Mouse (Mus musculus) Patski (cell line): ENCODE results near the gene Dnaja4. TPM values are rescaled to one million over a fixed set of nuclear protein-coding genes. Genes with fewer than 3 reads are reported as not detected.
A peak's percentile ranks its signal among the peaks of the same experiment; 100 is the strongest.

Experiments
- ATAC-seq: fragments of 100-300 bp; one replicate; pipeline ENCODE4 v1.8.0; 2021
- CTCF ChIA-PET: fragments of 350-600 bp; sonication (Branson Sonifier 250); formaldehyde crosslinking; loops from one replicate; lab custom pipeline; 2022; ENCODE audit warnings: inconsistent platforms; lab: Charles Lee
- POLR2A ChIA-PET: fragments of 350-600 bp; sonication (Branson Sonifier 250); formaldehyde crosslinking; loops from one replicate; lab custom pipeline; 2022; ENCODE audit warnings: antibody characterized with exemption, inconsistent platforms; lab: Charles Lee
- DNase-seq: peaks from one replicate; pipeline ENCODE4 v3.0.0-alpha.2; 2011; ENCODE audit warnings: low read depth, low spot score
- H3K27me3 ChIP-seq: fragments of 371-371 bp; one replicate; pipeline ENCODE4 v1.5.1; 2021
- CTCF ChIP-seq: fragments of 100-300 bp; IDR thresholded peaks from one replicate; pipeline ENCODE4 v1.5.1; 2021
- in situ Hi-C: fragments of 300-500 bp; cut with MboI; formaldehyde crosslinking; loops from 3 replicates; pipeline ENCODE4 v1.11.1; 2018; ENCODE audit warnings: low pct_unique_long_range_greater_than_20kb, mixed read lengths
- polyA plus RNA-seq: library from polyadenylated mRNA; unstranded; gene quantifications from one replicate; pipeline ENCODE4 v1.2.3, GENCODE M21; 2021

Dnaja4 gene
- polyA plus RNA-seq, 1 experiment from 2014 or later, result 19.6 TPM

- DNase-seq, result no peak
- TF ChIP-seq CTCF, result no peak
- ChIA-PET CTCF (no interaction called here), POLR2A (no interaction called here)
- ATAC-seq, result no peak
- in situ Hi-C loops, result loop anchor here (10.0 kb wide), 1 partner anchor 54 kb away; no protein-coding TSS in a partner anchor
- no peaks in the 10 kb centered on the region for H3K27me3 ChIP-seq
Measured at GRCm38 (mm10) chr9:54750215-54750981, 51.7 kb downstream of the Dnaja4 start.

GRCm38 (mm10) chr9:54751684-54752083 is 53.0 kb downstream of the Dnaja4 start:
- ATAC-seq (no peak), DNase-seq (no peak)
- CTCF ChIA-PET, result interaction anchor here (1.3 kb wide), 1 partner anchor 70 kb away, joined by 4 read pairs; no protein-coding TSS in a partner anchor
- POLR2A ChIA-PET, result interaction anchor here (1.0 kb wide), 1 partner anchor 10 kb away, joined by 3 read pairs; no protein-coding TSS in a partner anchor
- H3K27me3 ChIP-seq, result no peaks in the 10 kb centered on the region
- TF ChIP-seq CTCF, result no peak
- in situ Hi-C loops, result loop anchor here (10.0 kb wide), 1 partner anchor 53 kb away; no protein-coding TSS in a partner anchor

GRCm38 (mm10) chr9:54752201-54752943 is 53.7 kb downstream of the Dnaja4 start:
- in situ Hi-C loops, result loop anchor here (10.0 kb wide), 1 partner anchor 52 kb away; no protein-coding TSS in a partner anchor
- ATAC-seq (peak; percentile 21), DNase-seq (no peak)
- ChIA-PET CTCF (interaction anchor here (1.3 kb wide), 1 partner anchor 69 kb away, joined by 4 read pairs; no protein-coding TSS in a partner anchor), POLR2A (interaction anchor here (1.0 kb wide), 1 partner anchor 11 kb away, joined by 3 read pairs; no protein-coding TSS in a partner anchor)
- no peaks in the 10 kb centered on the region for H3K27me3 ChIP-seq
- no peak for TF ChIP-seq CTCF

GRCm38 (mm10) chr9:54752944-54753295 is 54.2 kb downstream of the Dnaja4 start:
- ATAC-seq (no peak), DNase-seq (no peak)
- TF ChIP-seq CTCF, result no peak
- in situ Hi-C loops, result loop anchor here (10.0 kb wide), 1 partner anchor 52 kb away; no protein-coding TSS in a partner anchor
- H3K27me3 ChIP-seq, result no peaks in the 10 kb centered on the region
- ChIA-PET POLR2A (interaction anchor here (1.0 kb wide), 1 partner anchor 11 kb away, joined by 3 read pairs; no protein-coding TSS in a partner anchor), CTCF (interaction anchor here (1.3 kb wide), 1 partner anchor 69 kb away, joined by 4 read pairs; no protein-coding TSS in a partner anchor)

- H3K27me3 ChIP-seq, result peaks cover 12% of the 10 kb centered on the region
- DNase-seq (no peak), ATAC-seq (no peak)
- ChIA-PET CTCF (no interaction called here), POLR2A (no interaction called here)
- TF ChIP-seq CTCF, result no peak
- in situ Hi-C loops, result loop anchor here (10.0 kb wide), 1 partner anchor 45 kb away; no protein-coding TSS in a partner anchor
Measured at GRCm38 (mm10) chr9:54759592-54759991, 60.9 kb downstream of the Dnaja4 start.

GRCm38 (mm10) chr9:54764091-54764490 is 65.4 kb downstream of the Dnaja4 start:
- DNase-seq (no peak), ATAC-seq (no peak)
- ChIA-PET CTCF (no interaction called here), POLR2A (no interaction called here)
- peaks cover 33% of the 10 kb centered on the region for H3K27me3 ChIP-seq
- TF ChIP-seq CTCF, result no peak
- in situ Hi-C loops, result no loop called here

- no peak for ATAC-seq
- in situ Hi-C loops, result no loop called here
- CTCF ChIA-PET, result no interaction called here
Measured at GRCm38 (mm10) chr9:54764561-54765217, 66.0 kb downstream of the Dnaja4 start, which contains the start of gene Crabp1. Gene Crabp1, plus strand, starts transcription at chr9:54764748.

GRCm38 (mm10) chr9:54765336-54766085 is 66.8 kb downstream of the Dnaja4 start:
- ATAC-seq (no peak), DNase-seq (no peak)
- peaks cover 36% of the 10 kb centered on the region for H3K27me3 ChIP-seq

More at GRCm38 (mm10) chr9:54764561-54765217, 66.0 kb downstream of the Dnaja4 start, which contains the start of gene Crabp1:
- DNase-seq, result no peak
- no peak for TF ChIP-seq CTCF
- POLR2A ChIA-PET, result no interaction called here
- H3K27me3 ChIP-seq, result peaks cover 33% of the 10 kb centered on the region

More at GRCm38 (mm10) chr9:54765336-54766085, 66.8 kb downstream of the Dnaja4 start:
- CTCF ChIA-PET, result no interaction called here
- no peak for TF ChIP-seq CTCF
- in situ Hi-C loops, result no loop called here
- POLR2A ChIA-PET, result no interaction called here

Other genes starting within 250 kb of the Dnaja4 start
- 11.3 TPM for gene Dmxl2, start 197.2 kb upstream of the Dnaja4 start, polyA plus RNA-seq
- 0.04 TPM for gene Sh2d7, start 159.9 kb upstream of the Dnaja4 start, polyA plus RNA-seq
- gene Cib2, start 138.7 kb upstream of the Dnaja4 start, polyA plus RNA-seq, result 74.4 TPM
- 319 TPM for gene Idh3a, start 112.5 kb upstream of the Dnaja4 start, polyA plus RNA-seq
- gene Acsbg1, start 37.0 kb upstream of the Dnaja4 start, polyA plus RNA-seq, result 1.9 TPM
- gene Wdr61, start 35.6 kb downstream of the Dnaja4 start, polyA plus RNA-seq, result 90.0 TPM
- gene Crabp1, start 65.9 kb downstream of the Dnaja4 start, polyA plus RNA-seq, result not detected
- gene Ireb2, start 164.9 kb downstream of the Dnaja4 start, polyA plus RNA-seq, result 41.8 TPM
- 0.27 TPM for gene Hykk, start 218.4 kb downstream of the Dnaja4 start, polyA plus RNA-seq